27 mouse cellular contexts compared by ENCODE assay signal in genomic region chr16:92995132-92995992, GRCm38 (mm10).
DNase-seq lines count a peak whose midpoint lies in the region; ATAC-seq and TF ChIP-seq lines count a peak whose summit lies in the region.
"Had no signal": no experiment of that assay in that cellular context is flagged by ENCODE, and none has a peak within 500 bp of the region (broad histone marks: within the 10 kb centered on the region; RNA-seq: fewer than 3 reads in every experiment).

No protein-coding gene starts in this region.

- peaks cover 20 to 32% of the 10 kb centered on the region in 2 experiments for H3K4me1 ChIP-seq in CH12.LX (ENCODE audit: control insufficient read depth in 1 of 2, insufficient read depth in 2 of 2)
- H3K4me1 ChIP-seq in midbrain, embryonic 11.5 days (ENCODE audit: control insufficient read depth, insufficient read depth, low read length), result no peaks in the 10 kb centered on the region
- H3K4me1 ChIP-seq: embryonic facial prominence, embryonic 13.5 days; forebrain, embryonic 12.5 days; heart, embryonic 10.5 days had no signal

- no peak for TF ChIP-seq CTCF in CH12.LX (conservative IDR thresholded peaks at IDR 0.05 in 1 of 2, IDR thresholded peaks at IDR 0.05 in 1 of 2; ENCODE audit: low read depth in 2 of 2, low read length in 2 of 2)

- no peaks in the 10 kb centered on the region for H3K79me2 ChIP-seq in CH12.LX (replicated peaks; ENCODE audit: control insufficient read depth, extremely low read depth, insufficient read depth, poor library complexity, severe bottlenecking)

- no peak for TF ChIP-seq POLR2A in CH12.LX (IDR thresholded peaks at IDR 0.05; ENCODE audit: low read depth, low read length)

- TF ChIP-seq EP300 in CH12.LX (IDR thresholded peaks at IDR 0.05; ENCODE audit: low read length), result peak; percentile 90

- peak; percentile 13 for DNase-seq in thymus, postnatal 14 days
- DNase-seq in thymus, adult 18-20 months, result no peak
- peak; percentile 63 for DNase-seq in CH12.LX (ENCODE audit: extremely low read depth)
- peak; percentile 59 for DNase-seq in naive thymus-derived CD4-positive, alpha-beta T cell, adult 2 months (ENCODE audit: low read depth)
- no peak for DNase-seq in ovary, postnatal 10 days (ENCODE audit: low spot score)
- DNase-seq in midbrain, embryonic 11.5 days (ENCODE audit: low spot score, missing footprints), result no peak
- no peak for DNase-seq in heart, postnatal 14 days
- DNase-seq: adrenal gland, adult 2 months; adrenal gland, postnatal 14 days; B cell, adult 2 months; cerebellum, adult 11 months; cerebellum, adult 2 months; cerebellum, adult 9-11 months; cerebellum, postnatal 25 days; gastrocnemius, postnatal 25 days; heart, adult 2 months; heart, postnatal 4 days had no signal

- dilution Hi-C loops in CH12.LX (cut with MboI; ENCODE audit: extremely low pct_ligation_motif_present, extremely low pct_unique_long_range_greater_than_20kb, low sequenced_read_pairs), result no loop called here

- no peaks in the 10 kb centered on the region for H3K36me3 ChIP-seq in CH12.LX (replicated peaks in 1 of 2; ENCODE audit: control insufficient read depth in 1 of 2, insufficient read depth in 1 of 2, low read length in 1 of 2)
- H3K36me3 ChIP-seq in midbrain, embryonic 11.5 days (ENCODE audit: control insufficient read depth, insufficient read depth, low read length), result no peaks in the 10 kb centered on the region
- H3K36me3 ChIP-seq: embryonic facial prominence, embryonic 10.5 days; embryonic facial prominence, embryonic 13.5 days; forebrain, embryonic 12.5 days; forebrain, embryonic 15.5 days; heart, embryonic 10.5 days had no signal

- no peak overlapping the region for H3K9ac ChIP-seq in CH12.LX (ENCODE audit: insufficient read depth, low read depth)
- no peak overlapping the region for H3K9ac ChIP-seq in midbrain, embryonic 11.5 days (ENCODE audit: low read length)
- H3K9ac ChIP-seq: embryonic facial prominence, embryonic 13.5 days; forebrain, embryonic 12.5 days; forebrain, embryonic 15.5 days; hindbrain, embryonic 14.5 days had no signal

- peaks cover 2% of the 10 kb centered on the region for H3K9me3 ChIP-seq in CH12.LX (replicated peaks; ENCODE audit: low read length)
- H3K9me3 ChIP-seq in midbrain, embryonic 11.5 days (ENCODE audit: control insufficient read depth, low read length), result no peaks in the 10 kb centered on the region
- H3K9me3 ChIP-seq: embryonic facial prominence, embryonic 13.5 days; forebrain, embryonic 12.5 days; forebrain, embryonic 15.5 days; heart, embryonic 10.5 days had no signal

- peak overlapping the region; percentile 33; the same call in 1 of the 2 replicates for H3K4me2 ChIP-seq in CH12.LX (ENCODE audit: insufficient read depth, low read depth, poor library complexity, severe bottlenecking)
- no peak overlapping the region for H3K4me2 ChIP-seq in midbrain, embryonic 11.5 days
- H3K4me2 ChIP-seq: embryonic facial prominence, embryonic 13.5 days; forebrain, embryonic 12.5 days; forebrain, embryonic 15.5 days; hindbrain, embryonic 14.5 days had no signal

- WGBS in midbrain, embryonic 11.5 days, result 83% methylated on average over 13 of the region's 13 CpGs

- no peak overlapping the region for H3K27ac ChIP-seq in CH12.LX (ENCODE audit: insufficient read depth, low read depth)
- no peak overlapping the region for H3K27ac ChIP-seq in midbrain, embryonic 11.5 days (ENCODE audit: low read depth, low read length)
- H3K27ac ChIP-seq: embryonic facial prominence, embryonic 10.5 days; embryonic facial prominence, embryonic 13.5 days; forebrain, embryonic 12.5 days; forebrain, embryonic 15.5 days; heart, adult 2 months; heart, embryonic 10.5 days; hindbrain, embryonic 14.5 days; hindbrain, postnatal 0 days had no signal

- no peaks in the 10 kb centered on the region for H3K27me3 ChIP-seq in CH12.LX (replicated peaks)
- H3K27me3 ChIP-seq in midbrain, embryonic 11.5 days (ENCODE audit: control insufficient read depth, insufficient read depth, low read length), result no peaks in the 10 kb centered on the region
- H3K27me3 ChIP-seq: embryonic facial prominence, embryonic 13.5 days; forebrain, embryonic 12.5 days; forebrain, embryonic 15.5 days had no signal

- intact Hi-C loops in heart, postnatal 14 days (cut with DNase I), result no loop called here

- no peak for TF ChIP-seq RAD21 in CH12.LX (IDR thresholded peaks at IDR 0.05; ENCODE audit: low read depth, low read length)

- peak; percentile 19 for ATAC-seq in activated CD4-positive, CD25-positive, alpha-beta regulatory T cell, adult 4 months
- ATAC-seq in midbrain, embryonic 11.5 days (ENCODE audit: low FRiP score), result no peak
- ATAC-seq: forebrain, embryonic 15.5 days; hindbrain, postnatal 0 days; intestine, postnatal 0 days had no signal

- in situ Hi-C loops in CH12.LX (cut with MboI; ENCODE audit: low pct_ligation_motif_present, low pct_unique_long_range_greater_than_20kb, low sequenced_read_pairs), result loop anchor here (25.0 kb wide), 2 partner anchors 433 to 442 kb away; no protein-coding TSS in a partner anchor

- no peak overlapping the region for H3K4me3 ChIP-seq in CH12.LX (replicated peaks in 1 of 3; ENCODE audit: low read depth in 2 of 3, low read length in 2 of 3, poor library complexity in 1 of 3)
- H3K4me3 ChIP-seq in midbrain, embryonic 11.5 days (ENCODE audit: low read depth, low read length), result no peak overlapping the region
- H3K4me3 ChIP-seq: embryonic facial prominence, embryonic 10.5 days; embryonic facial prominence, embryonic 13.5 days; erythroblast, embryonic 14.5 days; forebrain, embryonic 12.5 days; forebrain, embryonic 15.5 days; heart, adult 2 months; heart, embryonic 10.5 days had no signal

TF ChIP-seq in CH12.LX, 34 proteins besides CTCF, POLR2A, EP300 and RAD21:
- TF ChIP-seq MEF2A (IDR thresholded peaks at IDR 0.05; ENCODE audit: borderline replicate concordance, low read depth, low read length) (peak; percentile 62; the same call in 1 of the 2 replicates), MAX (IDR thresholded peaks at IDR 0.05; ENCODE audit: low read length) (no peak), BHLHE40 (IDR thresholded peaks at IDR 0.05; ENCODE audit: low read depth, low read length) (peak; percentile 66), ELF1 (IDR thresholded peaks at IDR 0.05; ENCODE audit: low read depth, low read length) (no peak), RCOR1 (conservative IDR thresholded peaks at IDR 0.05; ENCODE audit: low read depth, low read length) (peak; percentile 74), ETS1 (conservative IDR thresholded peaks at IDR 0.05; ENCODE audit: low read depth, low read length) (peak; percentile 63), TCF12 (IDR thresholded peaks at IDR 0.05; ENCODE audit: low read depth, low read length) (peak; percentile 77), ZNF384 (IDR thresholded peaks at IDR 0.05; ENCODE audit: low read depth, low read length) (0 out of 2 replicates have a peak, but pooled peaks have one; percentile 31), JUND (conservative IDR thresholded peaks at IDR 0.05; ENCODE audit: low read depth, low read length) (0 out of 2 replicates have a peak, but pooled peaks have one; percentile 26), IRF4 (IDR thresholded peaks at IDR 0.05; ENCODE audit: low read depth, low read length) (peak; percentile 90), SIN3A (IDR thresholded peaks at IDR 0.05; ENCODE audit: low read length) (no peak; the same call in 1 of the 2 replicates)
TF ChIP-seq in CH12.LX: peak in this region for 8.

Comparison
In these comparisons a context has a peak if more than half of its experiments do, and no peak if none do; other contexts are left out.
1. DNase-seq: peak in thymus, postnatal 14 days (single experiment), CH12.LX (single experiment) and naive thymus-derived CD4-positive, alpha-beta T cell, adult 2 months (single experiment); none in thymus, adult 18-20 months (0 of 2), ovary, postnatal 10 days (single experiment), midbrain, embryonic 11.5 days (single experiment) and heart, postnatal 14 days (0 of 2).